Mouse (Mus musculus) embryonic facial prominence, embryonic 11.5 days (tissue): ENCODE data around the gene Prrc2b. TPM values are rescaled to one million over a fixed set of nuclear protein-coding genes. Genes with fewer than 3 reads are reported as not detected.
A peak's percentile ranks its signal among the peaks of the same experiment; 100 is the strongest.

Source experiments
- ATAC-seq: fragments of 200-750 bp; cut with Nextera tagmentation; replicated peaks from 2 replicates; pipeline ENCODE4 v1.8.0; 2017; ENCODE audit warnings: low read depth; ENCODE audit not compliant: insufficient number of reproducible peaks, low FRiP score, low TSS enrichment
- DNase-seq: peaks from one replicate; pipeline ENCODE4 v3.0.0-alpha.2; 2015; ENCODE audit warnings: low spot score
- H3K27ac ChIP-seq: fragments of 300-500 bp; sonication (generic); replicated peaks from 2 replicates; pipeline ENCODE4 v1.5.1; 2014; ENCODE audit warnings: mild to moderate bottlenecking, low read depth, low read length, control low read depth
- H3K27me3 ChIP-seq: fragments of 300-500 bp; sonication (generic); 2 replicates; pipeline ENCODE4 v1.6.1; 2014; ENCODE audit warnings: mild to moderate bottlenecking, low read length, moderate library complexity, mixed read lengths; ENCODE audit not compliant: control insufficient read depth, insufficient read depth
- H3K36me3 ChIP-seq: fragments of 300-500 bp; sonication (generic); replicated peaks from 2 replicates; pipeline ENCODE4 v1.6.1; 2014; ENCODE audit warnings: low read depth, mild to moderate bottlenecking, low read length, moderate library complexity, mixed read lengths; ENCODE audit not compliant: control insufficient read depth, insufficient read depth
- H3K4me1 ChIP-seq: fragments of 300-500 bp; sonication (generic); 2 replicates; pipeline ENCODE4 v1.6.1; 2014; ENCODE audit warnings: low read length, mixed read lengths; ENCODE audit not compliant: control insufficient read depth, insufficient read depth
- H3K4me2 ChIP-seq: fragments of 300-500 bp; sonication (generic); 2 replicates; pipeline ENCODE4 v1.6.1; 2014; ENCODE audit warnings: low read depth, mild to moderate bottlenecking, control low read depth, low read length, moderate library complexity
- H3K4me3 ChIP-seq: fragments of 300-500 bp; sonication (generic); 2 replicates; pipeline ENCODE4 v1.5.1; 2014; ENCODE audit warnings: low read depth, low read length, control low read depth
- H3K9ac ChIP-seq: fragments of 300-500 bp; sonication (generic); replicated peaks from 2 replicates; pipeline ENCODE4 v1.6.1; 2014; ENCODE audit warnings: mild to moderate bottlenecking, control low read depth, low read length
- H3K9me3 ChIP-seq: fragments of 300-500 bp; sonication (generic); replicated peaks from 2 replicates; pipeline ENCODE4 v1.6.1; 2016; ENCODE audit warnings: mild to moderate bottlenecking, low read length, inconsistent platforms, mixed read lengths; ENCODE audit not compliant: control insufficient read depth
- WGBS: fragments of 180-500 bp; shearing (Covaris S2); extraction: QIAGEN DNeasy Blood & Tissue Kit; methylation state at CpG from one replicate; pipeline ENCODE4 v1.1.7; 2014; 5-methylcytosine and 5-hydroxymethylcytosine counted together
- polyA plus RNA-seq: library from polyadenylated mRNA; unstranded; fragments of >200 nt; fragmentation: Nextera tagmentation; extraction: Ambion mirVana; gene quantifications from 2 replicates; pipeline ENCODE4 v1.2.1, GENCODE M21; 2014

Prrc2b gene
- polyA plus RNA-seq, 1 experiment from 2014 or later: 46.2 TPM

- H3K27me3 ChIP-seq: no peaks in the 10 kb centered on the region
- no peaks in the 10 kb centered on the region for H3K9me3 ChIP-seq
- no peaks in the 10 kb centered on the region for H3K36me3 ChIP-seq
- ATAC-seq (no peak), DNase-seq (no peak)
- no peak overlapping the region for H3K27ac ChIP-seq
- H3K9ac ChIP-seq: no peak overlapping the region
- no peaks in the 10 kb centered on the region for H3K4me1 ChIP-seq
- no peak overlapping the region for H3K4me2 ChIP-seq
- WGBS: 78% methylated on average over 6 of the region's 6 CpGs
- H3K4me3 ChIP-seq: no peak overlapping the region
Measured at GRCm38 (mm10) chr2:32141602-32142001, 9.3 kb upstream of the Prrc2b start.

GRCm38 (mm10) chr2:32142368-32142767 lies 8.5 kb upstream of the Prrc2b start:
- Histone ChIP-seq H3K27me3 (no peaks in the 10 kb centered on the region), H3K9ac (no peak overlapping the region), H3K4me1 (no peaks in the 10 kb centered on the region), H3K4me3 (no peak overlapping the region), H3K9me3 (no peaks in the 10 kb centered on the region), H3K4me2 (no peak overlapping the region), H3K27ac (no peak overlapping the region), H3K36me3 (no peaks in the 10 kb centered on the region)
- DNase-seq (no peak), ATAC-seq (no peak)
- 65% methylated on average over 6 of the region's 6 CpGs for WGBS

- H3K27ac ChIP-seq: no peak overlapping the region
- 84% methylated on average over 5 of the region's 5 CpGs for WGBS
- DNase-seq (no peak), ATAC-seq (no peak)
- no peaks in the 10 kb centered on the region for H3K27me3 ChIP-seq
- H3K9me3 ChIP-seq: no peaks in the 10 kb centered on the region
- H3K9ac ChIP-seq: no peak overlapping the region
- H3K4me1 ChIP-seq: no peaks in the 10 kb centered on the region
- H3K36me3 ChIP-seq: no peaks in the 10 kb centered on the region
- no peak overlapping the region for H3K4me2 ChIP-seq
- no peak overlapping the region for H3K4me3 ChIP-seq
Measured at GRCm38 (mm10) chr2:32144633-32145032, 6.2 kb upstream of the Prrc2b start.

GRCm38 (mm10) chr2:32146617-32147162 lies 4.2 kb upstream of the Prrc2b start:
- H3K4me1 ChIP-seq: no peaks in the 10 kb centered on the region
- no peak overlapping the region for H3K4me3 ChIP-seq
- DNase-seq: no peak
- no peaks in the 10 kb centered on the region for H3K27me3 ChIP-seq
- no peak overlapping the region for H3K4me2 ChIP-seq
- no peak overlapping the region for H3K27ac ChIP-seq
- H3K9me3 ChIP-seq: no peaks in the 10 kb centered on the region
- no peak overlapping the region for H3K9ac ChIP-seq
- no peak for ATAC-seq
- no peaks in the 10 kb centered on the region for H3K36me3 ChIP-seq
- 75% methylated on average over 5 of the region's 5 CpGs for WGBS

- 12% methylated on average over 1 of the region's 1 CpGs for WGBS
- H3K9ac ChIP-seq: peak overlapping the region; percentile 99
- ATAC-seq: no peak
Measured at GRCm38 (mm10) chr2:32150135-32150534, 747 bp upstream of the Prrc2b start.

GRCm38 (mm10) chr2:32150562-32150923 lies 339 bp upstream of the Prrc2b start:
- Histone ChIP-seq H3K27me3 (no peaks in the 10 kb centered on the region), H3K4me3 (peak overlapping the region; percentile 97), H3K27ac (peak overlapping the region; percentile 99), H3K9ac (peak overlapping the region; percentile 99), H3K36me3 (no peaks in the 10 kb centered on the region), H3K4me1 (peaks cover 7% of the 10 kb centered on the region), H3K9me3 (no peaks in the 10 kb centered on the region), H3K4me2 (peak overlapping the region; percentile 69)
- DNase-seq: no peak
- peak; percentile 64 for ATAC-seq
- 5% methylated on average over 7 of the region's 7 CpGs for WGBS

More at GRCm38 (mm10) chr2:32150135-32150534, 747 bp upstream of the Prrc2b start:
- peaks cover 7% of the 10 kb centered on the region for H3K4me1 ChIP-seq
- H3K27me3 ChIP-seq: no peaks in the 10 kb centered on the region
- no peaks in the 10 kb centered on the region for H3K36me3 ChIP-seq
- H3K4me2 ChIP-seq: peak overlapping the region; percentile 69
- peak overlapping the region; percentile 97 for H3K4me3 ChIP-seq
- no peak for DNase-seq
- peak overlapping the region; percentile 99; the same call in 1 of the 2 replicates for H3K27ac ChIP-seq
- no peaks in the 10 kb centered on the region for H3K9me3 ChIP-seq

- DNase-seq: peak; percentile 73
- Histone ChIP-seq H3K4me2 (peak overlapping the region; percentile 69), H3K27ac (peak overlapping the region; percentile 99), H3K27me3 (no peaks in the 10 kb centered on the region), H3K9me3 (no peaks in the 10 kb centered on the region), H3K36me3 (no peaks in the 10 kb centered on the region), H3K4me3 (peak overlapping the region; percentile 97), H3K4me1 (peaks cover 7% of the 10 kb centered on the region), H3K9ac (peak overlapping the region; percentile 99)
- 0% methylated on average over 22 of the region's 22 CpGs for WGBS
- no peak; the same call in 1 of the 2 replicates for ATAC-seq
Measured at GRCm38 (mm10) chr2:32151660-32152366, 931 bp downstream of the Prrc2b start.

GRCm38 (mm10) chr2:32152367-32153034 lies 1.6 kb downstream of the Prrc2b start:
- DNase-seq (no peak), ATAC-seq (no peak)
- Histone ChIP-seq H3K4me1 (peaks cover 13% of the 10 kb centered on the region), H3K9ac (peak overlapping the region; percentile 99), H3K9me3 (no peaks in the 10 kb centered on the region), H3K4me2 (peak overlapping the region; percentile 69), H3K36me3 (no peaks in the 10 kb centered on the region), H3K27me3 (no peaks in the 10 kb centered on the region), H3K4me3 (peak overlapping the region; percentile 97), H3K27ac (no peak overlapping the region; the same call in 1 of the 2 replicates)
- WGBS: 20% methylated on average over 12 of the region's 12 CpGs
